Mouse (Mus musculus): ENCODE data around the gene Tshz2.

GRCm38 (mm10) chr2:170107791-170108190 lies 475.0 kb downstream of the Tshz2 start:
- TF ChIP-seq CTCF (IDR thresholded peaks at IDR 0.05; ENCODE audit: insufficient read depth, low read length) (no peak), POLR2A (IDR thresholded peaks at IDR 0.05; ENCODE audit: borderline replicate concordance, extremely low read depth, low read depth, low read length) (no peak)

Data from lung, adult 2 months (tissue).